Mouse (Mus musculus): Measurements from ENCODE around the gene Ankrd23. TPM values are rescaled to one million over a fixed set of nuclear protein-coding genes. Genes with fewer than 3 reads are reported as not detected.
"Not testable (repeated sequence)": the region's sequence is repeated elsewhere in the genome, so short reads cannot be mapped to it uniquely, and the experiment has no call there.

Ankrd23 gene
- 62.2 and 93.8 TPM in 2 replicates for total RNA-seq (2014; rRNA removed; ENCODE audit: low replicate concordance)
- polyA plus RNA-seq (2015; fragmentation: Nextera tagmentation; extraction: Ambion mirVana), result 26.7 and 34.2 TPM in 2 replicates

DNA sequence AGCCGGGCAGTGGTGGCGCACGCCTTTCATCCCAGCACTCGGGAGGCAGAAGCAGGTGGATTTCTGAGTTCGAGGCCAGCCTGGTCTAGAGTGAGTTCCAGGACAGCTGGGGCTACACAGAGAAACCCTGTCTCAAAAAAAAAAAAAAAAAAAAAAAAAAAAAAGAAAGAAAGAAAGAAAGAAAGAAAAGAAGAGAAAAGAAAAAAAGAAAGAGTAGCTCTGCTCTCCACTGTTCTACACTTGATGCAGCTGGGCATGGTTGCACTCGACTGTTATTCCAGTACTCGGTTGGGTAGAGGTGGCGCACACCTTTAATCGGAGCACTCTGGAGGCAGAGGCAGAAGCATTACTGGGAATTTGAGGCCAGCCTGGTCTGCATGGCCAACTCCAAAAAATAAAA lies at the start of gene Ankrd23:
Gene Ankrd23, minus strand, starts transcription at position 101 of the 400 bp plus-strand sequence.
- H3K9ac ChIP-seq (replicated peaks; ENCODE audit: low read depth, low read length); H3K27me3 ChIP-seq (ENCODE audit: control insufficient read depth, insufficient read depth, low read length); H3K9me3 ChIP-seq (replicated peaks; ENCODE audit: control insufficient read depth, low read length); H3K4me3 ChIP-seq (ENCODE audit: low read depth, low read length); ATAC-seq (ENCODE audit: insufficient read depth, low read depth); DNase-seq (ENCODE audit: low spot score): not testable (repeated sequence)
- Histone ChIP-seq H3K4me2 (ENCODE audit: low read depth, low read length) (peak within 1 kb of the TSS; percentile 44; the same call in 1 of the 2 replicates), H3K36me3 (replicated peaks; ENCODE audit: control insufficient read depth, insufficient read depth, low read length) (peaks cover 26% of the 10 kb centered on the region), H3K27ac (ENCODE audit: low read depth) (peak within 1 kb of the TSS; percentile 96), H3K4me1 (ENCODE audit: control insufficient read depth, insufficient read depth) (peaks cover 46% of the 10 kb centered on the region)
- WGBS, result 68% methylated on average over 9 of the region's 9 CpGs

DNA sequence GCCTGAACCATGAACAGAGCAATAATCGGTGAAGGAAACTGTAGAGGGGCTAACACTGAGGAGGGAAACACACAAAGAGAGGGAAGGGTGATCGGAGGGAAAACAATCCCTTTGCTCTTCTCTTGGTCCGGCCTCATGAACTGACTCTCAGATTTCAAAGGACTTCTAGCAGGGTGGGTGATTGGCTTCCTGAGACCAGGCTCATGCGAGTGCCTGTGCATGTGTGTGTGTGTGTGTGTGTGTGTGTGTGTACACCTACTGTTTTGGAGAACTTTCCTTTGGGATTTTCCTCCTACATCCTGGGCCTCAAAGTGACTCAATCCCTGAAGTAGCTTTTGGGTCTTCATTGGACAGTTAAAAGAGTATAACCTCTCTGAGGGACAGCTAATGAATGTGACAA lies 49.6 kb upstream of the Ankrd23 start:
- no peak overlapping the region for H3K9ac ChIP-seq (replicated peaks; ENCODE audit: low read depth, low read length)
- H3K27ac ChIP-seq (ENCODE audit: low read depth), result no peak overlapping the region
- no peaks in the 10 kb centered on the region for H3K27me3 ChIP-seq (ENCODE audit: control insufficient read depth, insufficient read depth, low read length)
- no peak for ATAC-seq (ENCODE audit: insufficient read depth, low read depth)
- peaks cover 30% of the 10 kb centered on the region for H3K4me1 ChIP-seq (ENCODE audit: control insufficient read depth, insufficient read depth)
- H3K4me2 ChIP-seq (ENCODE audit: low read depth, low read length), result no peak overlapping the region
- no peak for DNase-seq (ENCODE audit: low spot score)
- 66% methylated on average over 4 of the region's 4 CpGs for WGBS
- no peaks in the 10 kb centered on the region for H3K9me3 ChIP-seq (replicated peaks; ENCODE audit: control insufficient read depth, low read length)
- TF ChIP-seq EP300 (IDR thresholded peaks at IDR 0.05; ENCODE audit: low read depth) (no peak), CTCF (IDR thresholded peaks at IDR 0.05; ENCODE audit: low read depth) (no peak)
- H3K36me3 ChIP-seq (replicated peaks; ENCODE audit: control insufficient read depth, insufficient read depth, low read length), result no peaks in the 10 kb centered on the region
- H3K4me3 ChIP-seq (ENCODE audit: low read depth, low read length), result no peak overlapping the region

DNA sequence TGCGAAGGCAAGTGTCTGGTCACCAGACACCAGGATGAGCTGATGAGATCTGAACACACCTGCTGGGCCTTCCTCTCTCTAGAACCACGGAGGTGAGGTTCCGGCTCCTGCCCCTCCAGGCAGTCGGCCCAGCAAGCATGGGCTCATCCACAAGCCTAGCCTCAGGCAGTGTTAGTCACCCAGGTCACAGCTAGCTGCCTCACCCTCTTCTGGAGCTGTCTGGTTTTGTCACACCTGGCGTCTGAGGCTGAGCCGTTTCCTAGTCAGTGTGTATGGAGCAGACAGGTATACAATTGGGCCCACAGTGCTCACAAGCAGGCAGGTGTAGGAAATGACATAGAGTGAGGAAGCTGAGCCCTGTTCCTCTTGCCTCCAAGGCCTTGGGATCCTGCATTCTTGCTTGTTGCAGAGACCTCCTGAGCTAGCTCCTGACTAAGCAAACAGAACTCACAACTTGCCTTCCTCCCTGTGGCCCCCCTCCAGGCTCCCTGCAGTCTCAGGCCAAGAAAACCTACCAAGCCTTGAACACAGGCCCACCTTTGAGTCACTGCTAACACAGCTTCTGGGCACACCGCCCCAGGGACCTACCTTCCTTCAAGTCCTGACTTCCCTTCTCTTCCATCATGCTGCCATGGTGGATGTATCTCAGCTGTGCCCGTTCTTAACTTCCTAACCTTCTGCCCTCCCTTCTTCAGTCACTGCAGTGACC lies 46.9 kb upstream of the Ankrd23 start:
- DNase-seq (ENCODE audit: low spot score), result no peak
- H3K27ac ChIP-seq (ENCODE audit: low read depth), result no peak overlapping the region
- no peak overlapping the region for H3K9ac ChIP-seq (replicated peaks; ENCODE audit: low read depth, low read length)
- no peak overlapping the region for H3K4me2 ChIP-seq (ENCODE audit: low read depth, low read length)
- no peak for ATAC-seq (ENCODE audit: insufficient read depth, low read depth)
- TF ChIP-seq EP300 (IDR thresholded peaks at IDR 0.05; ENCODE audit: low read depth) (no peak), CTCF (IDR thresholded peaks at IDR 0.05; ENCODE audit: low read depth) (no peak)
- no peaks in the 10 kb centered on the region for H3K36me3 ChIP-seq (replicated peaks; ENCODE audit: control insufficient read depth, insufficient read depth, low read length)
- 82% methylated on average over 8 of the region's 8 CpGs for WGBS
- H3K27me3 ChIP-seq (ENCODE audit: control insufficient read depth, insufficient read depth, low read length), result no peaks in the 10 kb centered on the region
- H3K4me3 ChIP-seq (ENCODE audit: low read depth, low read length), result no peak overlapping the region
- no peaks in the 10 kb centered on the region for H3K9me3 ChIP-seq (replicated peaks; ENCODE audit: control insufficient read depth, low read length)
- H3K4me1 ChIP-seq (ENCODE audit: control insufficient read depth, insufficient read depth), result peaks cover 40% of the 10 kb centered on the region

DNA sequence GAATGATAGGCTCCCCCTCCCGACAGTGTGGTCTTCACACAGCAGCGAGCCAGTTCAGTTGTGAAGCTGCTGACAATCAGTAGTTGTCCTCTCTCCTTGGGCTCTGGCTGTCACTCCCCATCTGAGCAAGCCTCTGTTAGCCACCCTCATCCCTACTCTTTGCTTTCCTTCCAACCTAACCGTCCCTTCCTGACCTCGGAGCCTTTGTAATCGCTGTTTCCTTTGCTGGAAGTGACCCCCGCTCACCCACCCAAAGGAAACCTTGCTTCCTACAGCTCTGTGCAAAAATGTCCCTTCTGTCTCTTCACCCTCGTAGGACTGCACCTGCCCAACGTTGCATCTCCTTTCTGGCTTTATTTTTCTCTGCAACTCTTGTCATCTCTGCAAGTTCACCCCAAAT lies 45.5 kb upstream of the Ankrd23 start:
- Histone ChIP-seq H3K27ac (ENCODE audit: low read depth) (no peak overlapping the region), H3K27me3 (ENCODE audit: control insufficient read depth, insufficient read depth, low read length) (no peaks in the 10 kb centered on the region), H3K4me1 (ENCODE audit: control insufficient read depth, insufficient read depth) (peaks cover 34% of the 10 kb centered on the region), H3K9me3 (replicated peaks; ENCODE audit: control insufficient read depth, low read length) (no peaks in the 10 kb centered on the region), H3K9ac (replicated peaks; ENCODE audit: low read depth, low read length) (no peak overlapping the region), H3K4me3 (ENCODE audit: low read depth, low read length) (no peak overlapping the region), H3K36me3 (replicated peaks; ENCODE audit: control insufficient read depth, insufficient read depth, low read length) (no peaks in the 10 kb centered on the region), H3K4me2 (ENCODE audit: low read depth, low read length) (no peak overlapping the region)
- ATAC-seq (ENCODE audit: insufficient read depth, low read depth), result no peak
- TF ChIP-seq CTCF (IDR thresholded peaks at IDR 0.05; ENCODE audit: low read depth), result no peak
- TF ChIP-seq EP300 (IDR thresholded peaks at IDR 0.05; ENCODE audit: low read depth), result no peak
- DNase-seq (ENCODE audit: low spot score), result no peak
- WGBS, result 58% methylated on average over 8 of the region's 8 CpGs

DNA sequence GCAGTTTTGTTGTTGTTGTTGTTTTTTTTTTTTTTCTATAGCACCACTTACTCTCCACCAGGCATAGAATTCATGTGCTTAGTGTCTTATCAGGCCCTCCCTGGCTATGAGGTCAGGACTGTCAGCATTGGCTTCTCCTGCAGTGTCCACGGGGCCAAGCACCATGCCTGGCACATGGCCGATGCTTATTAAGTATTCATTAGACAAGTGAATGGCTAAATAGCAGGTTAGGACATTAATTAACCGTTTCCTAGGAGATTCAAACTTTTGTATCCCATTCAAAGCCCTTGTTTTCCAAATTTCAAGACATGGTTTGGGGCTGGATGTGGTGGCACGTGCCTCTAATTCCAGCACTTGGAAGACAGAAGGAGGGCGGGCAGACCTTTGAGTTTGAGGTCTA lies 44.6 kb upstream of the Ankrd23 start:
- 55% methylated on average over 5 of the region's 5 CpGs for WGBS
- no peak overlapping the region for H3K9ac ChIP-seq (replicated peaks; ENCODE audit: low read depth, low read length)
- H3K9me3 ChIP-seq (replicated peaks; ENCODE audit: control insufficient read depth, low read length), result no peaks in the 10 kb centered on the region
- TF ChIP-seq EP300 (IDR thresholded peaks at IDR 0.05; ENCODE audit: low read depth) (no peak), CTCF (IDR thresholded peaks at IDR 0.05; ENCODE audit: low read depth) (no peak)
- no peaks in the 10 kb centered on the region for H3K36me3 ChIP-seq (replicated peaks; ENCODE audit: control insufficient read depth, insufficient read depth, low read length)
- H3K4me3 ChIP-seq (ENCODE audit: low read depth, low read length), result no peak overlapping the region
- peak overlapping the region; percentile 76 for H3K27ac ChIP-seq (ENCODE audit: low read depth)
- no peaks in the 10 kb centered on the region for H3K27me3 ChIP-seq (ENCODE audit: control insufficient read depth, insufficient read depth, low read length)
- peaks cover 34% of the 10 kb centered on the region for H3K4me1 ChIP-seq (ENCODE audit: control insufficient read depth, insufficient read depth)
- H3K4me2 ChIP-seq (ENCODE audit: low read depth, low read length), result peak overlapping the region; percentile 47; the same call in 1 of the 2 replicates
- ATAC-seq (ENCODE audit: insufficient read depth, low read depth), result peak; percentile 31
- no peak for DNase-seq (ENCODE audit: low spot score)
